Mouse (Mus musculus): Measurements from ENCODE around the gene Pdpn.
A peak's percentile ranks its signal among the peaks of the same experiment; 100 is the strongest.
"Not testable (repeated sequence)": the region's sequence is repeated elsewhere in the genome, so short reads cannot be mapped to it uniquely, and the experiment has no call there.

The Pdpn gene

DNA sequence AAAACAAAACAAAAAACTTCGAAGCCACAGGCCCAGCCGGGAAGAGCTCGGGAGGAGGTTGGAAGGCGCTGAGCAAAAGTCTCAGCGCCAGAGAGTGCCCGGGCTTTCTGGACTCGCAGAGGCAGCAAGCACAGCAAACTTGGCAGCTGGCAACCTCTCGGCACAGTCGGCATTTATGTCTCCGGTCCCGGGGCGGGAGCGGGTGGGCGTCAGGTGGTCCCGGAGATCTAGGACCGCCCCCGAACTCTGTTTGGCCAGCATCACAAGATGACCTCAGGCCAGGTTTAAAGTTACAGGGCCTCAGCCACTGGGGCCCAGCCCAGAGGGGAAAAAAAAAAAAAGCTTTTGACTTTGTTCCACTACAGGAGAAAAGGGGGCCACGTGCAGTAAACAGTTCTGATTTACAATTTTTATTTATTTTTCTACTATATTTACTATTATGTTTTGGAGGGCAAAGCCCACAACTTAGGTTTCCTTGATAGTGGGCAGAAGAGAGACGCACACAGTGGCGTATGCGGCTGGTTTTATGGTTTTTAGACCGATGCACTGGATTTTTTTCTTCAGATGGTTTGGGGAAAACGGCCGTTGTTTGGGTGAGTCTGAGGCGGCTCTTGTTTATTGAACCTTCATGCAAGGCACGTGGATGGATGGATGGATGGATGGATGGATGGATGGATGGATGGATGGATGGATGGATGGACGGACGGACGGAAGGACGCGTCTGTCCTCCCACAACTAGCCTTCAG lies at the start of gene Pdpn:
Pdpn (minus strand) TSS at position 240 of the 746 bp plus-strand sequence.
- DNase-seq = peak; percentile 58 to 61

DNA sequence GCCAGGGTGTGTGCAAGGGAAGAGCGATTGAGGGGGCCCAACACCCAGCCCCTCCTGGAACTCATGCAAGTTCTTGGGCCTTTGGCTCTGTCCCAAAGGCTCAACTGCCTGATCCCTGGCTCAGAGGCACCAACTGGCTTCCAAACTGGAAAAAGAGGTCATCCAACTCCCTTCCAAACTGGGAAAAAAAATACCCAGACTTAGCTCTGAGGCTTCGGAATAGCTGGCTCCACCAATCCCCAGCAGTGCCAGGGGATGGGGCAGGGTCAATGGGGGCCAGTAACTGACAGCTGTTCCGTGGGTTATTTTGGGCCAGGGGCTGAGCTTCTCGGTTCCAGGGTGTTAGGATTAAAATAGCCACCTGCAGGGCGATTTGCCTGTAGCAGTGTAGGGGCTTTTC lies 49.3 kb upstream of the Pdpn start:
- DNase-seq = no peak

- DNase-seq = not testable (repeated sequence)
Measured at GRCm38 (mm10) chr4:143345491-143345890, 46.1 kb upstream of the Pdpn start.

- no peak for DNase-seq
Measured at GRCm38 (mm10) chr4:143341470-143341869, 42.1 kb upstream of the Pdpn start.

- DNase-seq = no peak
Measured at GRCm38 (mm10) chr4:143339808-143340207, 40.4 kb upstream of the Pdpn start.

- no peak for DNase-seq
Measured at GRCm38 (mm10) chr4:143336096-143336495, 36.7 kb upstream of the Pdpn start.

DNA sequence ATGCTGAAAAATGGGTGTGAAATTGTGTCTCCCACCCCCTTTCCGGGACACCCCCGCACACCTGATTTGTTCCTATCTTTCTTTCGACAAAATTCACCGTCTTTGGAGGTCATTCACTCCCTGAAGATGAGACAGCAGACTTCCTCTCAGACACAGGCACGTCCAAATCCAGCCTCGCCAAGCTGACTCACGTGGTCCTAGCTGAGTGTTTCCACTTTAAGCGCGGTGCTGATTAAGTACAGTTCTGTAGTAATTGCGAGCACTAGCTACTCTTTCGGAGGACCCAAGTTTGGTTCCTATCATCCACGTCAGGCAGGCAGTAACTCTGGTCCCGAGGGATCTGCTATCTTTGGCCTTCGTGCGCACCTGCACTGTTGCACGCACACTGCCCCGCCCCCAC lies 35.6 kb upstream of the Pdpn start:
- no peak for DNase-seq

DNA sequence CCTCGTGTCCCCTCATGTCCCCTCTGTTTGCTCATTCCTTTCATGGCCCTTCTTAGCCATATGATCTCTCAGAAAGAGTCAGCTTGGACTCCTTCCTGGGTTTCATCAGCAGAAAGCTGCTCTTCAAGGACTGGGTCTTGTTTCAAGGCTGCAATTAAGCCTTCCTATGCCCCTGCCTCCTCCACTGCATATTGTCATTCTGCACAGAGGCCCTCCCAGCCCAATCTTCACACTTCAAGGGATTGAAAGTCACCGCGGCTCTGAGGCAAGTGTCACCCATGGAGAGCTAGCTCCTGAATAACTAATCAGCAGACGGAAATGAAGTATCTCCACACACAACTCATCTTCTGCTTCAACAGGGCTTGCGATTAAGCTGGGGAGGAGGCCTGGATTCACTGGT lies 34.8 kb upstream of the Pdpn start:
- DNase-seq = no peak

DNA sequence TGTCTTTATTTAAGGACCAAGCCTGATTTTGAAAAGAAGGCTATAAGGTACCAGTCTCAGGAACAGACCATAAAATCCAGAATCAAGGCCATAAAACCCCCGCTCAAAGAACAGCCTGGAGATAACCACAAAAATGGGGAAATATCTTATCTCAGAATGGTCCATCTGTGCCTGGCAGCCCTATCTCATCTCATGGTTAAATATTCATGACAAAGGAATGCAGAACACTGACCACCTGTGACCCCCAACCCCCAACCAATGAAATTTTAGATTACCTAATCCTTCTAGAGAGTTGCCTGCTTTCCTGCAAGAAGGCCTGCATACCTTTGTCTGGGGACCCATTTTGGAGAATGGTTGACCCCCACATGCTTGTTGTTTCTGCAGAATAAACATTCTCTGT lies 32.4 kb upstream of the Pdpn start:
- DNase-seq = no peak

DNA sequence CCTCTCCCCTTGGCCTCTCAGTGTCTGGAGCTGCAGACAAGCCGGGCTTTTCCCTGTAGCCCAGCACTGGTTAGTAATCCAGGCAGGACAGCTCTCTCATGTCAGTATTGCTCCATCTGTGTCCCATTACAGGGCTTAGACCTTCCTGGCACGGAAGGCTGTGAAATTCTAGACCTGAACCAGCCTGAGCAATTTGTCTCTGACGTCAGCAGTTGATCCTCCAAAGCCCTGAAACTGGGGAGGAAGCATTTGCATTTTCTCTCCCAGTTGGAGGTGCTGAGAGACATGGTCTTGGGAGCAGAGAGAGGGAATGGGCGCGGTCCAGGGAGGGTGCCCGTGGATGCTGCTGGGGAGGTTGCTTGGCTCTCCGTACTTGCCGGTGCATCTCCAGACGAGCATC lies 31.2 kb upstream of the Pdpn start:
- no peak for DNase-seq

- peak; percentile 46 to 55 for DNase-seq
Measured at GRCm38 (mm10) chr4:143325625-143325941, 26.2 kb upstream of the Pdpn start.

GRCm38 (mm10) chr4:143324925-143325624 lies 25.7 kb upstream of the Pdpn start:
- no peak for DNase-seq

GRCm38 (mm10) chr4:143324176-143324924 lies 25.0 kb upstream of the Pdpn start:
- DNase-seq = no peak

DNA sequence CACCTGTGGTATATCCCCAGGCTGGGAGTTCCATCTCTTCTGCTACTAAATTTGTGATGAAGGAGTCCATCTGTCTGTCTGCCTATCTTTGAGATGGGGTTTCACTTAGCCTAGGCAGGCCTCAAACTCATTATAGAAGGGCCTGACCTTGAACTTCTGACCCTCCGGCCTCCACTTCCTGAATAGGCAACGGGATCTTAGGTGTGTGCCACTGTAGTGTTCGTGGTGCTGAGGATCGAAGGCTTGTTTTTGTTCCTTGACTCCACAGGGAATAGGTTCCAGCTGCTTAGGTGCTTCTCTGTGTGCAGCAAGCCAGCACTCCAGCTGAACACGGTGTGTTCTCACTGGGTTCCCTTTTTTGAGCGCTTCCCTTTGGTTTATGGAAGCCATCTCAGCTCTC lies 13.9 kb upstream of the Pdpn start:
- DNase-seq = no peak

DNA sequence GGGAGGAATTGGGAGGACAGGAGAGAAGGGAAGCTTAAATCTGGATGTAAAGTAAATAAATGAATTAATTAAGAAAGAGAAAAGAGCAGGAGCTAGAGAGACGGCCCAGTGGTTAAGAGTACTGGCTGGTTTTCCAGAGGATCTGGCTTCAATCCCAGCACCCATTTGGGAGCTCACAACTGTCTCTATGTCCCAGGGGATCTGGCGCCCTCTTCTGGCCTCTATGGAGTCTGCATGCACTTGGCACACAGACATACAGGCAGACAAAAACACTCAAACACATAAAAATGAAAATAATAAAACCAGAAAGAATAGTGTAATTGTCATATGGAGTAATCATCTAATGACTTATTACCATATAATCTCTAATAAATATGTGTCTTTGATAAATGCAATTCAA lies 12.0 kb upstream of the Pdpn start:
- DNase-seq = peak in 1 of 2 experiments; percentile 25

- no peak for DNase-seq
Measured at GRCm38 (mm10) chr4:143305987-143306772, 6.8 kb upstream of the Pdpn start.

- DNase-seq = no peak
Measured at GRCm38 (mm10) chr4:143305031-143305430, 5.7 kb upstream of the Pdpn start.

DNA sequence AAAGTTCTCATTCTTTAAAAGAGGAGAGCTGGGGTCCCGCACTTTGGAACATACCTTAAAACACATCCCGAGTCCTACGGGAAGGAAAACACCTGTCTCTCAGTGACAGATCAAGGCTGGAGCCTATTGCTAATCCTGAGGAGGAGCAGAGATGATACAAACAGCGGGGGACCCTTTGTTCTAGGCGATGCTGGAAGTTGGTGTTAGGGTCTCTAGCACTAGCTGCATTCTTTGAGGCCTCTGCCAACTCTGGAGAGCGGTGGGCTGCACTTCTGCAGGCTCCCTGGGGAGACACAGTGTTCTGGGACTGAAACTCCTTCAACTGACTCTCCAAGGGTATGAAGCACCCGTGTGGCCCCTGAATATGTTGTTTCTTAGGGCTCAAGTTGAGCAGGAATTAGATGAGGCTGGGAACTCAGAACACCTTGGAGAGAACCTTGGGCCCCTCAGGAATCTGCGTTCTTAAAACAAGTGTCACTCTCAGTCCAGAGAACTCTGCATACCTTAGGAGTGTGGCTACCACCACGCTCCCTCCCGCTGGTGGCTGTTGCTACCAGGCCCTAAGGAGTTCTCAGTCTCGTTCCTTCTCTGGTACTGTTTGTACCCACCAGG lies 3.0 kb upstream of the Pdpn start:
- no peak for DNase-seq

DNA sequence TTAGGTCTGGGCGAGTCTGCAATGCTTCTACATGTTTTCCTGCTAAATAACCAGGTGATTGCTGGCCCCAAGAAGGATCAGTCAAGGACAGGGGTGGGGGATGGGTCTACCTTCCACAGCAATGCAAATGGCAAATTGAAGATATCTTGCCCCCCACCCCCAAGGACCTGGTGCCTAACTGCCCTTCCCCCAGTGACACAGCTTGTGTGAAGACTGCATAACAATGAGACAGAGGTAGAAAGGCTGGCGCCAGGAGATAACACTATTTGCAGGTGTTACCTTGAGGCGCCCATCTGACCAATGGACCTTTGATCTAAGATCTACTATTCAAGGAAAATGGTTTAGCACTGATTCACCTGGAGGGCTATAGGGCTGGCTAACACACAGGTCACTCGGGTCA lies 2.5 kb upstream of the Pdpn start:
- no peak for DNase-seq

DNA sequence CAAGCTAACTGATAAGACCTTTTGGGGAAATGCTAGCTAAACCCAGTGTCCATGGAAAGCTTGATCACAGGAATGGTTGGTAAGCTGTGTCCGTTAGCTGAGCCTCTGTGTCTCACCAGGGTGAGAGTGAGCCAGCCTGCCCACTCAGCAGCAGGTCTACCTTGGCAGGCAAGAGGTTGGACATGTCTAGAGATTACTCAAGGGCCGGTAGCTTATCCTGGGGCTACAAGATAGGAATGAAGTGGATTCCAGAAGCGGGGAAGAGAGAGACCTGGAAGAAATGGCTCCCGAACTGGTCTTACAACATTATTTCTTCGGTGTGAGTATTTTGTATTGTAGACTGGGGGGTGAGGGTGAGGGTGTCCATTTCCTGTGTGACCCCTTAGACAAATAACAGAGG lies 1.7 kb upstream of the Pdpn start:
- DNase-seq = no peak

GRCm38 (mm10) chr4:143300113-143300688 lies 837 bp upstream of the Pdpn start:
- no peak for DNase-seq

Data from lung, adult 18-20 months (tissue).